Mouse (Mus musculus): ENCODE data around the gene Plekhb1. TPM values are rescaled to one million over a fixed set of nuclear protein-coding genes. Genes with fewer than 3 reads are reported as not detected.

Plekhb1 gene
- not detected in 2 replicates for polyA plus RNA-seq (2012)

DNA sequence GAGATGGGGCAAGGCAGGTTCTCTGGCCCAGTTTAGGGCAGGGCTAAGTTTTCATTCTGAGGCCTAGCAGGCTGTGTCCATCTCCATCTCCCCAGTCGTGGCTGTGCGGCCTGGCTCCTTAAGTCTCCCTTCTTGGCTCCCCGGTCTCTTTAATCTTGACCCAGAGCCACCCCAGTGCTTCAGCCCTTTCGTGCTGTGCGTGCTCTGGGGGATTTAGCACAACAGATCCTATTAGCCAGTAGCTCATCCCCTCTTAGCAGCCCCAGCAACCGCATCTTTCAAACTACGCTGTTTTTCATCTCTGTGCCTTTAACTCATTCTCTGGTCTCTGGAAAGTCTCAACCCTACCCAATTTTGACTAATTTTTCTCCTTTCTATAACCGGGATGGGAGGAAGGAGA, at the start of gene Plekhb1:
Gene Plekhb1 (minus strand): TSS at position 184 of the 400 bp plus-strand sequence.
- TF ChIP-seq TAL1 (IDR thresholded peaks at IDR 0.05; ENCODE audit: low read length) (no peak), GATA1 (IDR thresholded peaks at IDR 0.05; ENCODE audit: low read length) (no peak)
- H3K9me3 ChIP-seq (ENCODE audit: control insufficient read depth, low read length), result no peaks in the 10 kb centered on the region
- no peaks in the 10 kb centered on the region for H3K36me3 ChIP-seq (ENCODE audit: control insufficient read depth)
- H3K27me3 ChIP-seq (ENCODE audit: control insufficient read depth), result peaks cover 37% of the 10 kb centered on the region
- H3K4me1 ChIP-seq (ENCODE audit: control insufficient read depth), result peaks cover 9% of the 10 kb centered on the region
- H3K4me3 ChIP-seq (replicated peaks), result no peak within 1 kb of the TSS

DNA sequence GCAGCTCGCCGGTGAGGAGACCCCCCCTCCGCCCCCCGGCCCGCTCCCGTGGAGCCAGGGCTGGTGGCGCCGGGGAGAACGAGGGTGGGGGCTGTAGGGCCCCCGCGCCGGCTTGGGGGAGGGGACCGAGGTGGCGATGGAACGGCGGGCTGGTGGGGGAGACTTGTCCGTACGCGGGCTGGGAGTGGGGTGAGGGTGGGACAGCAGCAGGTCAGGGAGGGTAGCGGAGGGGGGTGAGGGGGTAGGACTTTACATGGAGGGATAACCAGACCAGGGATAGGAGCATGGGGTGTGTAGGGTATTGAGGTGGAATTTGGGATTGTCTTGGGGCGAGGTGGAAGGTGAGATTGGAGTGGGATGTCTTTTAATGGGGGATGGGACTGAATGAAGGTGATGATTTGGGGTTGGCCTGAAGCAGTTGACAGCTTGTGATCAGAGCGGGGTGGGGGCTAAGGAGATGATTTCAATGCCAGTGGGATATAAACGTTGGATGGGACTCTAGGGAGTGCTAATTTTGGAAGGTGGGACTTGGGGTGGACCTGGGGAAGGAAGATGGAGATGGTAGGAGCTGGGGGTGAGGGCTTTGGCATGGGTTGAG, 44.8 kb upstream of the Plekhb1 start:
- TF ChIP-seq GATA1 (IDR thresholded peaks at IDR 0.05; ENCODE audit: low read length), result no peak
- no peak for TF ChIP-seq TAL1 (IDR thresholded peaks at IDR 0.05; ENCODE audit: low read length)
- Histone ChIP-seq H3K4me1 (ENCODE audit: control insufficient read depth) (peaks cover 26% of the 10 kb centered on the region), H3K4me3 (replicated peaks) (peak overlapping the region; percentile 94), H3K36me3 (ENCODE audit: control insufficient read depth) (no peaks in the 10 kb centered on the region), H3K27me3 (ENCODE audit: control insufficient read depth) (no peaks in the 10 kb centered on the region; the same call in 1 of the 2 replicates), H3K9me3 (ENCODE audit: control insufficient read depth, low read length) (no peaks in the 10 kb centered on the region)

DNA sequence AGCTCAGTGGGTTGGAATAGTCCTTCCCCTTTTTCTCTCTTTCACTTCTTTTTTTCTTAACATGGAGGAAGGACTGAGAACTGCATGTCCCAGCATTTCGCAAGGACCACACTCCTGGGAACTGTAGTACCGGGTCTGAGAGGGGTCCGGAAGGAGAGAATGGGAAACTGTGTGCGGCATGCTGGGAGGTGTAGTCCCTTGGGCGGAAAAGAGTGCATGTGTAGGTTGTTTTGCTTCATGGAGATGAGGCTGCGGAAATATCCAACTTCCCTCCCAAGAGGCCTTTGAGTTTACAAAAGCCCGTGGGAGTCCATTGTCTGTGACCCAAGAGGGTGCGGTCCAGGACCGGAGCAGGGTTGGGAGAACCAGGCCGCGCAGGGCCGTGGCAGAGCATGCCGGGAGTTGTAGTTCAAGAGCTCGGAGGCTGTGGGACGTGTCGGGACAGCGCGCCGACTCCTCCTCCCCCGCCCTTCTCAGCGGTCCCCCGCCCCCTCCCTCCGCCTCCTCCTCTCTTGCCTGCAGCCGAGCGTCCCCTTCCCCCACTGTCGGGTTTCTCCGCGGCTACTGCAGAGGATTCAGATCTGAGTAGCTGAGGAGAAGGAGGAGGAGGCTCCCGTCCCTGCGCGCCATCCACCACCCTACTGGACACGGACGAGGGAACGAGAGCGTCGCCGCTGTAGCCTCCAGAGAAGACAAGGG, 44.1 kb upstream of the Plekhb1 start, which contains the start of gene Fam168a:
Gene Fam168a (plus strand): TSS at position 493 of the 699 bp plus-strand sequence.
- Histone ChIP-seq H3K36me3 (ENCODE audit: control insufficient read depth) (no peaks in the 10 kb centered on the region), H3K27me3 (ENCODE audit: control insufficient read depth) (no peaks in the 10 kb centered on the region; the same call in 1 of the 2 replicates), H3K4me3 (replicated peaks) (peak within 1 kb of the TSS; percentile 94), H3K9me3 (ENCODE audit: control insufficient read depth, low read length) (no peaks in the 10 kb centered on the region), H3K4me1 (ENCODE audit: control insufficient read depth) (peaks cover 24% of the 10 kb centered on the region)
- TF ChIP-seq TAL1 (IDR thresholded peaks at IDR 0.05; ENCODE audit: low read length), result no peak
- no peak for TF ChIP-seq GATA1 (IDR thresholded peaks at IDR 0.05; ENCODE audit: low read length)

DNA sequence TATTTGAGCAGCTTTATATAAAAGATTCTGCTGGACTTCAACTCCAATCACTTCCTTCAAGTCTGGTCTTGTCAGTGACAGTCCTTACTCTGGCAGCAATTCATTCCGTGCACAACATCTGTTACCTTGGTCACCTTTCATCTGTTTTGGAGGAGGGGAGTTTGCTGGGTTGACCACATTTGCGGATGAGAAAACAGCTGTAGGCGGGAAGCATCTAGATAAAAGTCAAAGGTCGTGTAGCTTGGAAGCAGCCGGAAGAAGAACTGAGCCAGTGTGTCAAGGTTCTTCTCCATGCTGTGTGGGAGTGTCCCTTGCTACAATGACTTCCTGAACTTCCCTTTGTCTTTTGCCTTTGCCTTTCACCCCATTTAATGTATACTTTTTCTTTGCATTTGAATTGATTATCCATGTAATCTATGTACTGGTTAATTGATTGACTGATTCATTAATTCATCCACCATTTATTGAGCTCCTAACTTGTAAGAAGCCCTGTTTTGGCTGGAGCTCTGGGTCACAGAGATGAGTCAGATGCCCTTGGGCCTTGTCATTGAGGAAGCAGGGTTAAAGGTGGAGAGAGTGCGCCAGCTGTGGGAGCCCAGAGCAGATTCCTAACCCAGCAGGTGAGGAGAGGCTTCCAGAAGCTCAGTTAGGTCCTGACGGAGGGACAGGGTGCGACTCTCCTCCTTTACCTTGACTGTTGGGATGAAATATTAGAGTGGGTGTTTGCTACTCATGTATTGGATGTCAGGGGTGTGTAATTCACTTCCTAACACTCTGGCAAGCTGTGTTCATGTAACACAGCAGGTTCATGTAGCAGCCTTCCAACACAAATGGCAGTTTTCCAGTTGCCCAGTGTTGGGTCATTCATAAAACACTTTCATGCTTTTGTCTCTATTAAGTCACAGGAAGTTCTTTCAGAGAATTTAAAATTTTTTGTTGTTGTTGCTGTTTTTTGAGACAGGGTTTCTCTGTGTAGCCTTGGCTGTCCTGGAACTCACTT, 37.9 kb upstream of the Plekhb1 start:
- peaks cover 4% of the 10 kb centered on the region for H3K4me1 ChIP-seq (ENCODE audit: control insufficient read depth)
- H3K27me3 ChIP-seq (ENCODE audit: control insufficient read depth), result no peaks in the 10 kb centered on the region
- no peaks in the 10 kb centered on the region for H3K36me3 ChIP-seq (ENCODE audit: control insufficient read depth)
- H3K4me3 ChIP-seq (replicated peaks), result no peak overlapping the region
- no peaks in the 10 kb centered on the region for H3K9me3 ChIP-seq (ENCODE audit: control insufficient read depth, low read length)
- no peak for TF ChIP-seq GATA1 (IDR thresholded peaks at IDR 0.05; ENCODE audit: low read length)
- TF ChIP-seq TAL1 (IDR thresholded peaks at IDR 0.05; ENCODE audit: low read length), result no peak

DNA sequence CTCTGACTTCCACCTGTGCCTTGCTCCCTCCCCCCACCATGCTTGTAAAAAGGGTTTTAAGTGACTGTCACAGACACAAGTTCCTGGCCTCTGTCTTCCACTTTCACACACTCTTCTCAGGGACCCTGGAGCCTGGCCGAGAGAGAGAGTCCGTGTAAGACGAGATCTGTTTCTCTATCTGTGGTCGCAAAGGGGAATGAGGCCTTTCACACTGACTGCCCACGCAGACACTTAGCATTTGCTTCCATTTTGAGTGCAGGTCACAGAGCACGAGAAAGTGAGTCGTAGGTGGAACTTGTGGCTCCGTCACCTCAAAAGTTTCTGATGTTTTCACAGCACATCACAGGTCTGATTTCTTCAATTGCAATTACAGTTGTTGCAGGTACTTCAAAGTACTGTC, 31.0 kb upstream of the Plekhb1 start:
- Histone ChIP-seq H3K4me1 (ENCODE audit: control insufficient read depth) (peaks cover 2% of the 10 kb centered on the region), H3K27me3 (ENCODE audit: control insufficient read depth) (no peaks in the 10 kb centered on the region), H3K36me3 (ENCODE audit: control insufficient read depth) (no peaks in the 10 kb centered on the region), H3K9me3 (ENCODE audit: control insufficient read depth, low read length) (no peaks in the 10 kb centered on the region), H3K4me3 (replicated peaks) (no peak overlapping the region)
- TF ChIP-seq TAL1 (IDR thresholded peaks at IDR 0.05; ENCODE audit: low read length) (no peak), GATA1 (IDR thresholded peaks at IDR 0.05; ENCODE audit: low read length) (no peak)

DNA sequence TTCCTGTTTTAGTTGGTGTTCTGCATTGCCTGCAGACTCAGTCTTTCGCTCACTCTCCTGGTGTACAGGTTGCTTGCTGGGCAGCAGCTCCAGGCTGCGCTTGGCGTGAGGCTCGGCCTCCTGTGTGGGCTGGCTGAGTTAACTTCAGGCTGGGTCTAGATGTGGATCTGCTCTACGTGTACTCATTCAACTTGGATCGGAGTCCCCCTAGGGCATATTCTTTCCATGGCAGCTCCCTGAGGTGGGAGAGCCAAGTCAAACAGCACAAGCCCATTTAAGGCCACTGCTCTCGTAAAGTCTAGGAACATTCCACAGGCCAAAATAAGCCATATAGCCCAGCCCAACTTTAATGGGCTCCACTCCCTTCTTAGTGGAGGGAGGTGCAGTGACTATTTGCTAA, 26.3 kb upstream of the Plekhb1 start:
- Histone ChIP-seq H3K9me3 (ENCODE audit: control insufficient read depth, low read length) (no peaks in the 10 kb centered on the region), H3K27me3 (ENCODE audit: control insufficient read depth) (no peaks in the 10 kb centered on the region), H3K4me1 (ENCODE audit: control insufficient read depth) (peaks cover 32% of the 10 kb centered on the region), H3K4me3 (replicated peaks) (no peak overlapping the region), H3K36me3 (ENCODE audit: control insufficient read depth) (no peaks in the 10 kb centered on the region)
- TF ChIP-seq TAL1 (IDR thresholded peaks at IDR 0.05; ENCODE audit: low read length) (no peak), GATA1 (IDR thresholded peaks at IDR 0.05; ENCODE audit: low read length) (no peak)

DNA sequence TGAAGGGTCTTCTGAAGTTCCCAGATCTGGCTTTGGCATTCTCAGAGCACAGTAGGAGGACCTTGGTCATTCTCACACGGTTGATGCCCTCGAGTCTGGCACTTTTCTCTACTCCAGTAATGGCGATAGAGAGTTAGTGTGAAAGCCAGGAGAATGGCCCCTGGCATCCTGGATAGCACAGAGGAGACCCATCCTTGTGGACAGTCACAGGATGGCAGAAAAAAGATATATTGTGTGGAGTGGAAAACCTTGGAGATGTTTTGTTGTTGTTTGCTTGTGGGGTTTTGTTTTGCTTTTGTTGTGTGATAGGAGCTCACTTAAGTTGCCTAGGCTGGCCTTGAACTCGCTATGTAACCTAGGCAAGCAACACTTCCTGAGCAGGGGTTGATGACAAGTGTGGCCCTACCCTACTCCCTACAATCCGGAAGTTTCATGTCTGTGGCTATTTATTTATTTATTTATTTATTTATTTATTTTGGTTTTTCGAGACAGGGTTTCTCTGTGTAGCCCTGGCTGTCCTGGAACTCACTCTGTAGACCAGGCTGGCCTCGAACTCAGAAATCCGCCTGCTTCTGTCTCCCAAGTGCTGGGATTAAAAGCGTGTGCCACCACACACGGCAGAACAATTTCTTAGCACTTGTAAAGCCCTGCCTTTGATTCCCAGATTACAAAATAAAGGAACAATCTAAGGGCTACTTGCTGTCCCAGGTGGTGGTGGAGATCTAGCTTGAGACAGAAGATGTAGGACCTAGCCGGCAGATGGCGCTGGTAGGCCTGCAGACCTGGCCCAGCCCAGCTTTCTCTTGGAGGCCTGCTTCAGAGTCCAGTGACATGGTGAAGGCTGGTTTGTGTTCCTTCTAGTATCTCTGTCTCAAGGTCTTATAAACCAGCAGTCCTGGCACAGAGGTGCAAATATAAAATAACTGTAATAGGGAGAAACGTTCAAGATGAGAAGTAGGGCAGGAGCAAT, 23.1 kb upstream of the Plekhb1 start:
- Histone ChIP-seq H3K4me3 (replicated peaks) (no peak overlapping the region), H3K9me3 (ENCODE audit: control insufficient read depth, low read length) (no peaks in the 10 kb centered on the region), H3K4me1 (ENCODE audit: control insufficient read depth) (peaks cover 44% of the 10 kb centered on the region), H3K27me3 (ENCODE audit: control insufficient read depth) (no peaks in the 10 kb centered on the region), H3K36me3 (ENCODE audit: control insufficient read depth) (peaks cover 6% of the 10 kb centered on the region)
- no peak for TF ChIP-seq TAL1 (IDR thresholded peaks at IDR 0.05; ENCODE audit: low read length)
- no peak for TF ChIP-seq GATA1 (IDR thresholded peaks at IDR 0.05; ENCODE audit: low read length)

DNA sequence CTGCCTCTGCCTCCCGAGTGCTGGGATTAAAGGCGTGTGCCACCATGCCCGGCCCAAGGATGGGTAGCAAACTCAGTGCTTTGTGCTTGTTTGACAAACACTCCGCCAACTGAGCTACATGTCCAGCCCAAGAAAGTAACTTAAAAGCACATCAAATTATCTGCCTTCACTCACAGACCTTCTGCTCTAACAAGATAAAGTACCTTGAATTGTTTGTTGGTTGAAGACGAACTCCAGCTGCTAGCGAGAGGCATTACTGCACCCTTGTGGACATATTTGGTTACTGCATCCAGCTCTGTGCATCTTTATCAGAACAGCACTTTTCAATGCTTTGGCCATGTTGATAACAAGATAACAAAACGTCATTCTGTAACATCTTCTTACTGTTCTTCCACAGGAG, 22.3 kb upstream of the Plekhb1 start:
- no peaks in the 10 kb centered on the region for H3K27me3 ChIP-seq (ENCODE audit: control insufficient read depth)
- TF ChIP-seq TAL1 (IDR thresholded peaks at IDR 0.05; ENCODE audit: low read length), result peak; percentile 88
- peak; percentile 91 for TF ChIP-seq GATA1 (IDR thresholded peaks at IDR 0.05; ENCODE audit: low read length)
- no peaks in the 10 kb centered on the region for H3K9me3 ChIP-seq (ENCODE audit: control insufficient read depth, low read length)
- H3K4me1 ChIP-seq (ENCODE audit: control insufficient read depth), result peaks cover 44% of the 10 kb centered on the region
- H3K36me3 ChIP-seq (ENCODE audit: control insufficient read depth), result peaks cover 6% of the 10 kb centered on the region
- H3K4me3 ChIP-seq (replicated peaks), result peak overlapping the region; percentile 46

Data from erythroblast, embryonic 14.5 days (primary cell).